Mouse (Mus musculus) CH12.LX (cell line): ENCODE data around the gene Etnppl. TPM values are rescaled to one million over a fixed set of nuclear protein-coding genes. Genes with fewer than 3 reads are reported as not detected.

Source experiments
- DNase-seq: peaks from one replicate; pipeline ENCODE4 v3.0.0-alpha.2; 2013; ENCODE audit errors: extremely low read depth
- H3K27ac ChIP-seq: 2 replicates; pipeline ENCODE4 v1.5.1; 2012; ENCODE audit warnings: low read depth, mild to moderate bottlenecking, control low read depth, moderate library complexity; ENCODE audit not compliant: insufficient read depth
- H3K27me3 ChIP-seq: replicated peaks from 2 replicates; pipeline ENCODE3; 2012; ENCODE audit warnings: inconsistent platforms
- H3K36me3 ChIP-seq, 2 experiments: replicated peaks in 1 of 2; 2 replicates each; pipeline versions ENCODE3 to v1.6.1; 2012; ENCODE audit warnings: inconsistent platforms in 1 of 2, low read length in 1 of 2, mild to moderate bottlenecking in 1 of 2, mixed read lengths in 1 of 2, moderate library complexity in 1 of 2; ENCODE audit not compliant: control insufficient read depth in 1 of 2, insufficient read depth in 1 of 2
- H3K4me1 ChIP-seq, 2 experiments: 2 replicates each; pipeline ENCODE4 v1.6.1; 2012; ENCODE audit warnings: inconsistent platforms in 1 of 2, moderate library complexity in 1 of 2; ENCODE audit not compliant: insufficient read depth in 2 of 2, control insufficient read depth in 1 of 2
- H3K4me2 ChIP-seq: 2 replicates; pipeline ENCODE4 v1.6.1; 2012; ENCODE audit warnings: low read depth, mild to moderate bottlenecking, control low read depth; ENCODE audit not compliant: poor library complexity, insufficient read depth, severe bottlenecking
- H3K4me3 ChIP-seq, 3 experiments: fragments of 150-350 bp in 1 of 3; sonication (generic) in 1 of 3; replicated peaks in 1 of 3; 2 replicates each; pipeline versions ENCODE3 to v1.5.1; 2011 to 2012; ENCODE audit warnings: low read depth in 2 of 3, low read length in 2 of 3, mild to moderate bottlenecking in 2 of 3, moderate library complexity in 2 of 3, control low read depth in 1 of 3, improper control_type of control experiment in 1 of 3, inconsistent platforms in 1 of 3, mixed read lengths in 1 of 3; ENCODE audit not compliant: poor library complexity in 1 of 3
- H3K79me2 ChIP-seq: replicated peaks from 2 replicates; pipeline ENCODE4 v1.6.1; 2012; ENCODE audit warnings: mild to moderate bottlenecking, moderate library complexity; ENCODE audit not compliant: control insufficient read depth, poor library complexity, insufficient read depth, severe bottlenecking; ENCODE audit errors: extremely low read depth
- H3K9ac ChIP-seq: 2 replicates; pipeline ENCODE4 v1.6.1; 2012; ENCODE audit warnings: low read depth, mild to moderate bottlenecking, control low read depth, moderate library complexity; ENCODE audit not compliant: insufficient read depth
- H3K9me3 ChIP-seq: replicated peaks from 2 replicates; pipeline ENCODE3; 2012; ENCODE audit warnings: low read length, inconsistent platforms, mixed read lengths
- CHD1 ChIP-seq: IDR thresholded peaks from 2 replicates; pipeline ENCODE4 v1.6.1; 2012; ENCODE audit warnings: low read depth, low read length, improper control_type of control experiment, inconsistent platforms
- E2F4 ChIP-seq: IDR thresholded peaks from 2 replicates; pipeline ENCODE4 v1.6.1; 2011; ENCODE audit warnings: low read depth, low read length, improper control_type of control experiment; ENCODE audit not compliant: insufficient replicate concordance
- ELF1 ChIP-seq: IDR thresholded peaks from 2 replicates; pipeline ENCODE4 v1.6.1; 2014; ENCODE audit warnings: low read depth, mild to moderate bottlenecking, inconsistent platforms, low read length, improper control_type of control experiment
- HCFC1 ChIP-seq: IDR thresholded peaks from 2 replicates; pipeline ENCODE4 v1.6.1; 2012; ENCODE audit warnings: low read depth, mild to moderate bottlenecking, inconsistent platforms, low read length, improper control_type of control experiment
- IRF4 ChIP-seq: IDR thresholded peaks from 2 replicates; pipeline ENCODE4 v1.6.1; 2014; ENCODE audit warnings: low read depth, mild to moderate bottlenecking, inconsistent platforms, low read length, improper control_type of control experiment
- KAT2A ChIP-seq: IDR thresholded peaks from 2 replicates; pipeline ENCODE4 v1.6.1; 2012; ENCODE audit warnings: low read length, improper control_type of control experiment, inconsistent platforms; ENCODE audit not compliant: insufficient replicate concordance
- MAFK ChIP-seq: IDR thresholded peaks from 2 replicates; pipeline ENCODE4 v1.6.1; 2011; ENCODE audit warnings: low read length, improper control_type of control experiment; ENCODE audit not compliant: insufficient replicate concordance
- MAX ChIP-seq: IDR thresholded peaks from 2 replicates; pipeline ENCODE4 v1.6.1; 2011; ENCODE audit warnings: low read length, improper control_type of control experiment
- MEF2A ChIP-seq: IDR thresholded peaks from 2 replicates; pipeline ENCODE4 v1.6.1; 2014; ENCODE audit warnings: low read depth, mild to moderate bottlenecking, inconsistent platforms, low read length, improper control_type of control experiment, borderline replicate concordance
- PAX5 ChIP-seq: IDR thresholded peaks from 2 replicates; pipeline ENCODE4 v1.6.1; 2012; ENCODE audit warnings: low read length, inconsistent platforms, mixed read lengths
- POLR2A ChIP-seq: IDR thresholded peaks from 2 replicates; pipeline ENCODE4 v1.6.1; 2011; ENCODE audit warnings: low read depth, mild to moderate bottlenecking, improper control_type of control experiment, low read length
- RCOR1 ChIP-seq: conservative IDR thresholded peaks from 2 replicates; pipeline ENCODE4 v1.6.1; 2012; ENCODE audit warnings: low read depth, mild to moderate bottlenecking, inconsistent platforms, low read length, improper control_type of control experiment
- SMC3 ChIP-seq: IDR thresholded peaks from 2 replicates; pipeline ENCODE4 v1.6.1; 2011; ENCODE audit warnings: low read depth, low read length, improper control_type of control experiment
- TBP ChIP-seq: conservative IDR thresholded peaks from 2 replicates; pipeline ENCODE4 v1.6.1; 2011; ENCODE audit warnings: low read depth, low read length, improper control_type of control experiment
- TCF12 ChIP-seq: IDR thresholded peaks from 2 replicates; pipeline ENCODE4 v1.6.1; 2014; ENCODE audit warnings: low read depth, mild to moderate bottlenecking, inconsistent platforms, low read length, improper control_type of control experiment
- USF2 ChIP-seq: conservative IDR thresholded peaks from 2 replicates; pipeline ENCODE4 v1.6.1; 2011; ENCODE audit warnings: low read depth, low read length, improper control_type of control experiment
- dilution Hi-C: fragments of 300-500 bp; cut with MboI; formaldehyde crosslinking; loops from 2 replicates; pipeline ENCODE4 v1.14.3; 2020; ENCODE audit warnings: low sequenced_read_pairs; ENCODE audit not compliant: extremely low pct_unique_long_range_greater_than_20kb, extremely low pct_ligation_motif_present
- in situ Hi-C: fragments of 300-500 bp; cut with MboI; formaldehyde crosslinking; loops from 3 replicates; pipeline ENCODE4 v1.14.3; 2019; ENCODE audit warnings: low sequenced_read_pairs, low pct_ligation_motif_present, low pct_unique_long_range_greater_than_20kb, mixed read lengths
- polyA plus RNA-seq: library from polyadenylated mRNA; unstranded; fragments of >175 nt; gene quantifications from 2 replicates; pipeline ENCODE4 v1.2.1, GENCODE M21; 2012; ENCODE audit warnings: low read depth; ENCODE audit not compliant: insufficient read length
- total RNA-seq, 2 experiments: library from RNA; depleted of rRNA; stranded (reverse); fragments of 300-350 nt in 1 of 2; fragments of >200 nt in 1 of 2; gene quantifications; 2 replicates each; pipeline ENCODE4 v1.2.3; 2012 to 2014

Etnppl gene
- total and polyA plus RNA-seq, 3 experiments = not detected

DNA sequence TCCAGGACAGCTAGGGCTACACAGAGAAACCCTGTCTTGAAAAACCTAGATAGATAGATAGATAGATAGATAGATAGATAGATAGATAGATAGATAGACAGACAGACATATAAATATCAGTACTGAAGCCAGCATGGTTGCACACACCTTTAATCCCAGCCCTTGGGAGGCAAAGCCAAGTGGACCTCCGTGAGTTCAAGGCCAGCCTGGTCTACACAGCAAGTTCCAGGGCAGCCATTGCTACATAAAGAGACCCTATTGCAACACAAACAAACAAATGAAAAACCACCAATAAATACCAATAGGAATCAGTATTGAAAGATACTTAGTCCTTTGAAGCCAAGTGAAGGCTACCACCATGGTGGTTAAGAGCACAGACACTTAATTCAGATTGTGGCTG lies 69.8 kb downstream of the Etnppl start:
- H3K27ac ChIP-seq = no peak overlapping the region
- TF ChIP-seq E2F4 (no peak), MAX (no peak), PAX5 (no peak), HCFC1 (no peak), TCF12 (no peak), POLR2A (no peak), MAFK (no peak), IRF4 (no peak), CHD1 (no peak), SMC3 (no peak), MEF2A (no peak), TBP (no peak), RCOR1 (no peak), USF2 (no peak), KAT2A (no peak), ELF1 (no peak)
- H3K79me2 ChIP-seq = no peaks in the 10 kb centered on the region
- in situ Hi-C loops = loop anchor here (25.0 kb wide), 1 partner anchor 775 kb away; the partner anchor contains the start of gene Casp6
- peaks cover 7 to 16% of the 10 kb centered on the region in 2 experiments for H3K4me1 ChIP-seq
- dilution Hi-C loops = no loop called here
- H3K36me3 ChIP-seq = no peaks in the 10 kb centered on the region
- no peaks in the 10 kb centered on the region for H3K9me3 ChIP-seq
- no peak for DNase-seq
- no peak overlapping the region for H3K4me2 ChIP-seq
- no peak overlapping the region for H3K4me3 ChIP-seq
- H3K27me3 ChIP-seq = no peaks in the 10 kb centered on the region
- no peak overlapping the region for H3K9ac ChIP-seq

Other genes starting within 250 kb of the Etnppl start
- gene Ostc, start 92.0 kb downstream of the Etnppl start, total RNA-seq (2012; rRNA removed) = 214 and 239 TPM in 2 replicates
- gene Ostc, start 92.0 kb downstream of the Etnppl start, total RNA-seq (2014; rRNA removed) = 551 and 565 TPM in 2 replicates
- gene Ostc, start 92.0 kb downstream of the Etnppl start, polyA plus RNA-seq = 237 and 247 TPM in 2 replicates
- 2,604 and 2,660 TPM in 2 replicates for gene Rpl34, start 113.0 kb downstream of the Etnppl start, total RNA-seq (2012; rRNA removed)
- 3,001 and 3,052 TPM in 2 replicates for gene Rpl34, start 113.0 kb downstream of the Etnppl start, total RNA-seq (2014; rRNA removed)
- 1,701 and 1,728 TPM in 2 replicates for gene Rpl34, start 113.0 kb downstream of the Etnppl start, polyA plus RNA-seq